Mouse (Mus musculus) ovary, adult 18-20 months (tissue): ENCODE measurements around the gene Slc22a1.
"Not testable (repeated sequence)": the region's sequence is repeated elsewhere in the genome, so short reads cannot be mapped to it uniquely, and the experiment has no call there.

Experiments
- DNase-seq: peaks from one replicate; pipeline ENCODE4 v3.0.0; 2022; ENCODE audit warnings: low spot score, mixed read lengths

Gene Slc22a1

GRCm38 (mm10) chr17:12684928-12685624 is 9.4 kb upstream of the Slc22a1 start:
- no peak for DNase-seq

GRCm38 (mm10) chr17:12684412-12684811 is 8.8 kb upstream of the Slc22a1 start:
- DNase-seq, result no peak

- DNase-seq, result no peak
These were observed 8.0 kb upstream of the Slc22a1 start for GRCm38 (mm10) chr17:12683582-12683981.

- no peak for DNase-seq
These were observed 2.6 kb upstream of the Slc22a1 start for GRCm38 (mm10) chr17:12678261-12678660.

- no peak for DNase-seq
These were observed 1.5 kb upstream of the Slc22a1 start for GRCm38 (mm10) chr17:12677139-12677538.

GRCm38 (mm10) chr17:12674980-12675379 is 649 bp downstream of the Slc22a1 start:
- DNase-seq, result not testable (repeated sequence)

- DNase-seq, result no peak
These were observed 1.8 kb downstream of the Slc22a1 start for GRCm38 (mm10) chr17:12673871-12674270.

GRCm38 (mm10) chr17:12672285-12672790 is 3.3 kb downstream of the Slc22a1 start:
- no peak for DNase-seq

- no peak for DNase-seq
These were observed 4.5 kb downstream of the Slc22a1 start for GRCm38 (mm10) chr17:12671029-12671605.

- DNase-seq, result no peak
These were observed 6.3 kb downstream of the Slc22a1 start for GRCm38 (mm10) chr17:12669363-12669679.

GRCm38 (mm10) chr17:12668478-12669362 is 6.9 kb downstream of the Slc22a1 start:
- DNase-seq, result no peak

GRCm38 (mm10) chr17:12664156-12664555 is 11.5 kb downstream of the Slc22a1 start:
- no peak for DNase-seq

- no peak for DNase-seq
These were observed 14.9 kb downstream of the Slc22a1 start for GRCm38 (mm10) chr17:12660572-12661260.

GRCm38 (mm10) chr17:12659233-12659632 is 16.4 kb downstream of the Slc22a1 start:
- DNase-seq, result no peak

- no peak for DNase-seq
These were observed 16.8 kb downstream of the Slc22a1 start for GRCm38 (mm10) chr17:12658784-12659183.

- no peak for DNase-seq
These were observed 19.8 kb downstream of the Slc22a1 start for GRCm38 (mm10) chr17:12655826-12656225.

GRCm38 (mm10) chr17:12654061-12654460 is 21.6 kb downstream of the Slc22a1 start:
- no peak for DNase-seq

GRCm38 (mm10) chr17:12652604-12653003 is 23.0 kb downstream of the Slc22a1 start:
- DNase-seq, result no peak

GRCm38 (mm10) chr17:12645461-12645860 is 30.2 kb downstream of the Slc22a1 start:
- no peak for DNase-seq

GRCm38 (mm10) chr17:12641087-12641486 is 34.5 kb downstream of the Slc22a1 start:
- no peak for DNase-seq

GRCm38 (mm10) chr17:12639585-12639984 is 36.0 kb downstream of the Slc22a1 start:
- DNase-seq, result no peak

- no peak for DNase-seq
These were observed 40.8 kb downstream of the Slc22a1 start for GRCm38 (mm10) chr17:12634814-12635213.
